Mouse (Mus musculus) gastrocnemius, postnatal 10 days (tissue): ENCODE measurements around the gene Arhgef3. TPM values are rescaled to one million over a fixed set of nuclear protein-coding genes. Genes with fewer than 3 reads are reported as not detected.

Experiments
- DNase-seq: peaks from one replicate; pipeline ENCODE4 v3.0.0; 2021; ENCODE audit warnings: mixed read lengths
- total RNA-seq, 2 experiments: library from RNA; stranded (reverse); gene quantifications; 2 replicates each; pipeline ENCODE4 v1.2.3; 2021

The Arhgef3 gene
- total RNA-seq, 2 experiments from 2014 or later: 15.6 to 18.1 TPM

DNA sequence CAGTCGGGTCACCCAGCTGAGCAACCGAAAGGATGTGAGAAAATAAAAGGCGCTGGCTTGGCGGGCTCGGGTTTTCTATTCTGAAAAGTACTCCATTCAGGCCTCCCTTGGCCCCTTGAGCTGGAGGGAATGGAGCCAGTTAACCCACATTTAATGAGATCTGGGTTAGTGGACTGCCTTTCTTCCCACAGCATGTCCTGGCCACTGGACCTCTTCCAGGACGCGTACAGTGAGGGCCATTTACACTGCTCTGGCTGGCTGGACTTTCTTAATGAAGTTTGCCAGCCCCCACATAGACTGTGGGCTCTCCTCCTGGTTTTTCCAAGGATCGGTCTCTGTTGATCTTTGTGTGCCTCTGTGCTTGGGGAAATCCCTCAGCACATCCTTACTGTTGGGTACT, 52.1 kb downstream of the Arhgef3 start:
- no peak for DNase-seq

DNA sequence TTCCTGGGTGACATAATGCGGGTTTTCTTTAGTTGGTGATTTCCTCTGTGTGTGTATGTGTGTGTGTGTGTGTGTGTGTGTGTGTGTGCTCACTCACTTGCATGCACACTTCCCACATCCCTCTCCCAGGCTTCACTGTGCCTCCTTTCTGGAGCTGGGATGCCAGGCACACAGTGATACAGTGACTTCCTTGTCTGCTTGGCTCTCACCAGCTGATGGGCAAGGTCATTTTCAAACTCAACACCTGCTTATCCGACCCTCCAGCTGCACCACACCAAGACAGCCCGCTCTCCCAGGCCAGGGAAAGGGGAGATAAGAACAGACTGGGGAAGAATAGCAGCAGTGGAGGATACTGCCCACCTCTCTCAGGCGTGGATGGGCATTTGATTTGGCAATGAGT, 52.5 kb downstream of the Arhgef3 start:
- DNase-seq: no peak

DNA sequence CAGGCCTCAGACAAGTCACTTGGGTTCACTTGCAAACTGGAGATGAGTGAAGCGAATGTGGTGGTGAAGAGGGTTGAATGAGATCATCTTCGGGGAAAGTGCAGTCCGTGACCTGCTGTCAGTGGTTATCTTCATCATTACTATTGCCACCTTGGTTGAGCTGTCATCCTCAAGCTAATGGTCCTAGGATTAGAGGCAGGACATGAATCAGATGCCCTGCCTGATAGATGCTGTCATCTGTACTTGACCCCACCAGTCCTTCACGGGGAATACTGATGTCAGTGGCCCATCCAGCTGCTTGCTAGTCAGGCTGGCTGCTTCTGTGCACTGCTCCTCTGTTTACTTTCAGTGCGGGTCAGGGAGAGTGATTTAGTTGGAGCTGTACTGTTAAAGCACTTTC, 53.7 kb downstream of the Arhgef3 start:
- no peak for DNase-seq

DNA sequence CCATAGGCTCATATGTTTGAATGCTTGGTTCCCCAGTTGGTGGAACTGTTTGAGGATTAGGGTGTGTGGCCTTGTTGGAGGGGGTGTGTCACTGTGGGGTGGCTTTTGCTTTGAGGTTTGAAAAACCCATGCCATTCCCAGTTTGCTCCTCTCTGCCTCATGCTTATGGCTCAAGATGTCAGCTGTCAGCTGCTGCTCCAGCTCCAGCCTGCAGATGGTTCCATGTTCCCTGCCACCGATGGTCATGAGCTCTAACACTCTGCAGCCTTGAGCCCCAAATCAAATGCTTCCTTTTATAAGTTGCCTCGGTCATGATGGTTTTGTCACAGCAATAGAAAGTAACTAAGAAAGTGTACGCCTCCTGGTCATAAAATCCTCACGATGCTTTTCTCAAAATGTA, 54.6 kb downstream of the Arhgef3 start:
- no peak for DNase-seq

DNA sequence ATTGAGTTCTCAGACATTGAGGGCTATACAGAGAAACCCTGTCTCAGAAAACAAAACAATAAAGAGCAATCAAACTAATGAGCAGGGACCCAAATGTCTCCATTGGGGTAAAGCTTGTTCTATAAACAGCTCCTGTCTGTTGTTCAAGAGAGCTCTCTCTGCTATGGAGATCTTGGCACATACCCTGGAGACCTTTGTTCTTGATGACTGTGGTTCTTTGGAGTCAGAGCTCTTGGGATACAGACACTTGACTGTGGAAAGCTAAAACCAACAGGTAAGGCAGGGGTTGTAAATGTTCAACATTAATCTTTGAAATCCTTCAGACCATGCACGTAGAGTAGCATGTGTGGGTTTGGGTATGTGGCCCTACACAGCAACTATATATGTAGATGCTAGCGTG, 55.7 kb downstream of the Arhgef3 start:
- DNase-seq: no peak

DNA sequence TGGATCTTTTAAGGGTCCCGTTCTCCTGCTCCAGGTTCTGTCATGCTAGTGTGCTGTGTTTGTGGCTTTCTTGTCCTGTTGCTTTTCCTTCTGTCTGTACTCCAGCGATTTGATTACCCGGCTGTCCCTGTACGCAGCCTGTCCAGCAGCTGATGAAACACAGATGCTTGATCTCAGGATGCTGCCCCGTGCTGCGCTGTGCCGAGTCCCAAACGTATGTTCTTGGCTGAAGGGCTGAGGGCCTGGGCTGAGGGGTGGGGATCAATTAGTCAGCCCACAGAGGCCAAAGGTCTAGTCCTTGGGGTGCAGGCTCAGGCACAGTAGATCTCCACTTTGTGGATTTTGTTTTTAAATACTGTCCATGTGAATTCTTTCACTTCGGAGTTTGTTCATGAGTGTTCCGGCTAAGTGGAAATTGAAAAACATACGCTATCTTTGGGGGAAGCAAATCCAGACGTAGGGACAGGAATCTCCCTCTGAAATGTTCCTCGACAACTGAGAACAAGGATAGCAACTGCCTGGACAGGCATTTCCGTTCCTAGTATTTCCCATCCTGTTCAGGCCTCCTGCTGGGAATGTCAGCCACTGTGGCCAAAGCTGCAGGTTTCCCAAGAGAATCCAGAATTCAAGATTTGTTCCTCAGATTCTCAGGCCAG, 56.6 kb downstream of the Arhgef3 start:
- no peak for DNase-seq

DNA sequence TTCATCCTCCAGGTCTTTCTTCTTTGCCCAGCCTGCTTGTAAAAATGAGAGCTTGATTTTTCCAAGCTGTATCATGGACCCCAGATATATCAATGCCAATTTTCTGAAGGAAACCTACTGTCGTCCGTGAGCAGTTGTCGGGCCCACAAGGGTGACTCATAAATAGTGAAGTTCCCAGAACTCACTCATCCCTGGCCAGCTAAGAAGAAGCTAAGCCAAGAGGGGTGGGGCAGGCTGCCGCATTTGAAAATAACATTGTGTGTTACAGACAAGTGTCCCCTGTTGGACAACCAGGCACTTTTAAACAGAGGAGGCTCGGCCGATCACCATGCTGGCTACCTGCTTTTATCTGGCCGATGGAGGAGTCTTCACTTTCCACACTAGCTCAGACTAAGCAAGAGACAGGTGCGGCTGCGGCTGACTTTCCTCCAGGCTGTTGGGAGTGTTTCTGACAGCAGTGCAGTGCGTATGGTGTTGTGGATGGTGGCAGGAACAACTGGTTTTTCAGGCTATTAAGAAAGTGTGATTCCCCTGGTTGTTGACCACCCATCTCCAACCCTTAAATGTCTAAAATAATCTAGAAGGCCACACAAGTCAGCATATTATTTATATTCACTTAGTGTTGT, 58.6 kb downstream of the Arhgef3 start:
- DNase-seq: peak; percentile 42

DNA sequence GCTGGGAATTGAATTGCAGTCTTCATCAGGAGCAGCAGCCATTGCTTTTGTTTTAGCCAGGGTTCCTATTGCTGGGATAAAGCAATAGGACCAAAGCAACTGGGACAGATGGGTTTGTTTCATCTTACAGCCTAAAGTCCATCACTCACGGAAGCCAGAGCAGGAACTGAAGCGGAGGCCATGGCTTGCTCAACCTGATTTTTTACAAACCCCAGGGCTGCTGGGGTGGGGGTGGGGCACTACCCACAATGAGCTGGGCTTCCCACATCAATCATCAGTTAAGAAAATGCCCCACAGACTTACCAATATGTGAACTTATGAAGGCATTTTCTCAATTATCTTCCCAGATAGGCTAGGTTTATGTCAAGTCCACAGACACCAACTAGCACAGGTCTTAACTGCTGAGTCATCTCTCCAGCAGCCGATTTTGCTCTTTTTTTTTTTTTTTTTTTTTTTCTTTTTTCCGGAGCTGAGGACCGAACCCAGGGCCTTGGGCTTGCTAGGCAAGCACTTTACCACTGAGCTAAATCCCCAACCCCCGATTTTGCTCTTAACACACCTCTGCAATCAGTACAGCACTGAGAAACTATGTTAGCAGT, 59.6 kb downstream of the Arhgef3 start:
- DNase-seq: no peak

DNA sequence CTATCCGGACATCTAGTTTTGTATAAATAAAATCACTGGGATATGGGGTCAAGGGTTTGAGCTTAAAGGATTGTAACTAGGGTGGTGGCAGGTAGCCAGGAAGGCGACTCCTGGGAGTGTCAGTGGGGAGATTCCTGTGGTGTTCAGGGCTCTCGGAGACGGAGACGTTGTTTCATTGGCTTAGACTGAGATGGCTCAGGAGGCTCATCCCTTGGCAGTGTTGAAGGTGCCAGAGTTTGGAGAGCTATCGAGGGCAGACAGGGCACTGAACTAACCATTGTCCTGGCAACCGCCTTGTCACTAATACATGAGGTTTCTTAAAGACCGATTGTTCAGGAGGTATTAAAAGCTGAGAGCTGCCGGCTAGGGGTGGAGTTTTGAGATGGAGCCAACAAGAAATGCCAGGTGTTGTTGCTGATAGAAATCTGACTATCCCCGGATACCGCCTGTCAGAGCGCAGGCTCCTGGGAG, 60.2 kb downstream of the Arhgef3 start:
- DNase-seq: peak; percentile 52

DNA sequence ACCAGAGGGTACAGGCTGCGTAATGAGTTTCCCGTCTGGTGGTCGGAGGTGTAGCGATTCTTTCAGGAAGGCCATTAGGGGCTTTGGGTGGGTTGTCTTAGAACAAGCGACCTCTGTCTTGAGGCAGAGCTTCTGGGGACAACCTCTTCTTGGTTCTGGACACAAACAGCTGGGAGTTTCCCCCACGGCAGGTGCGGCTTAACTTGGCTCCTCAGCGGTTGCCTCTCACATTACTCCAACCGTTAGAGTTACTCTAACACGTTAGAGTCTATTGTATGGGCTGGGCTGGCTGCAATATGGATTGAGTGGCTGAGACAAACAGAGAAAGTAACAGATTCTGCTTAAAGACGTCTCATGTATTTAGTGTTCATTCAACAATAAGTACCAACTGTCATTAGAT, 60.6 kb downstream of the Arhgef3 start:
- DNase-seq: no peak

DNA sequence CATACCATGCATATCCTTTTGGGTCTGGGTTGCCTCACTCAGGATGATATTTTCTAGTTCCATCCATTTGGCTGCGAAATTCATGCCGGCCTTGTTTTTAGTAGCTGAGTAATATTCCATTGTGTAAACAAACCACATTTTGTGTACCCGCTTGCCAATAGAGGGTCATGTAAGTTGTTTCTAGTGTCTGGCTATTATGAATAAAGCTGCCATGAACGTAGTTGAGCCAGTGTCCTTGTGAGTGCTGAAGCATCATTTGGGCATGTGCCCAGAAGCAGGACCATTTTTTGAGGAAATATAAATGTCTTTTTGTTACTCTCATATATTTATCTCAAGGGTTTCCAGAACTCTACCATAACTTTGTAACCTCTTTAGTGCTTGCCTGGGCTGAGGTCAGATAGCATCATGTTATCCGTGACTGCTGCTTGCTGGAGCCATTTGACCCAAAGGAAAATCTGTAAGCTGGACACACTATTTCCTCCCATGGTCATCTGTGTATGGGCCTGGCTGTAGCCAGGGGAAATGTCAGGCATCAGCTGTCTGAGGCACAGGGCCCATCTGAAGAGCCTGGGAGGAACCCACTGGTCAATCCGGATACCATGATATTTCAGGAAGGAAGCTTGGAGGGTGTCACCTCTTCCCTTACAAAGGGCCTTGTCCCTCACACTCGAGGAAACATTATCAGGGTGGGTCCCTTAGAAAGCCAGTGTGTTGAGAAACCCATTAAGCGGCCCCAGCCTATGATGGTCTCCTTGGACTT, 63.3 kb downstream of the Arhgef3 start:
- no peak for DNase-seq

DNA sequence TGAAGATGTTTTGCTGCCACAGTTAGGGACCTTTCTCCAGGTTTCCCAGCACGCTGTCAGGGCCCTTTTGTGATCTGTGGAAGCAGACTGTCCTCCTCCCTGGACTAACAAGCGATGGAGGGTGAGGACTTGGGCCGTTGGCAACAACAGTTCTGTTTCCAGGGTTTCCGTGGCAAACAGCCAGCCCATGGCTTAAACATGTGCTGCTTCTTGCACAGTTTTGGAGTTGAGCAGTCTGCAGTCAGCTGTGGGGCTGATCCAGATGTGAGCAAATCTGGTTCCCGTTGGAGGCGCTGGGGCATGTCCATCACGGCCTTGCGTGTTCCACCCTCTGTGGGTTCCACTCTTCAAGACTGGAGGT, 63.8 kb downstream of the Arhgef3 start:
- peak; percentile 90 for DNase-seq

DNA sequence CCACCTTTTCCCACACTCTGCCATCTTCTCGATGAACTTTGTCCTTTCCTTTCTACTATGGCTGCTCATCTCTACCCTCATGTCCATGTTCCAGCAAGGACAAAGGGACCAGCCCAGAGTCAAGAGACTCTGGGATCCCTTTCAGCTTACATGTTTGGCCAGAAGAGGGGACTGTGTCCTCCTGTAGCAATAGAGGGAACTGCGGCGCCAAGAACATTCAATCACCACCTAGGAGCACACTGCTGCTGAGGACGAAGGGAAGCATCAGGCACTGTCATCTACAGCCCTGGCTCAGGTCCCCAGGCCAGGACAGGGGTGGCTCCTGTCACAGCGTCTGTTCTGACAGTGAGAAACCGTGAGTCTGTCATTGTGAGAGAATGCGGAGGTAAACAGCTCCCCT, 65.1 kb downstream of the Arhgef3 start:
- DNase-seq: no peak

DNA sequence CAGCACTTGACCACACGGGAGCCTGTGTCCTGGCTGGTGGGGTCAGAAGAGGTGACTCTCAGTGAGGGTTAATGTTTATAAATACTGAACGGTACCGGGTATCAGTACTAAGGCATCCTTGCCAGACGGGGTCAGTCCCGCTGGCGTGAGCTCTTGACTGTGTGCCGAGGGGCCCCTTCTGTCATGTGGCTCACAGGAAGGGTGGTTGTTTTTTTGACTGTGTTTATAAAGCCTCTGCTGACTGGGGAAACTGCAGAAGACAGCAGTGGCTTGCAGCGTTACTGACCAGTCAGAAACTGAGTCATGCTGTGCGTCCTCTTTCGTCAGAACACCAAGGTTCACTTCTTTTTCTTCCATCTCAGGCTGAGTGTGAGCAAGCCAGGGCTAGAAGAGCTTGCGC, 67.4 kb downstream of the Arhgef3 start:
- no peak for DNase-seq

DNA sequence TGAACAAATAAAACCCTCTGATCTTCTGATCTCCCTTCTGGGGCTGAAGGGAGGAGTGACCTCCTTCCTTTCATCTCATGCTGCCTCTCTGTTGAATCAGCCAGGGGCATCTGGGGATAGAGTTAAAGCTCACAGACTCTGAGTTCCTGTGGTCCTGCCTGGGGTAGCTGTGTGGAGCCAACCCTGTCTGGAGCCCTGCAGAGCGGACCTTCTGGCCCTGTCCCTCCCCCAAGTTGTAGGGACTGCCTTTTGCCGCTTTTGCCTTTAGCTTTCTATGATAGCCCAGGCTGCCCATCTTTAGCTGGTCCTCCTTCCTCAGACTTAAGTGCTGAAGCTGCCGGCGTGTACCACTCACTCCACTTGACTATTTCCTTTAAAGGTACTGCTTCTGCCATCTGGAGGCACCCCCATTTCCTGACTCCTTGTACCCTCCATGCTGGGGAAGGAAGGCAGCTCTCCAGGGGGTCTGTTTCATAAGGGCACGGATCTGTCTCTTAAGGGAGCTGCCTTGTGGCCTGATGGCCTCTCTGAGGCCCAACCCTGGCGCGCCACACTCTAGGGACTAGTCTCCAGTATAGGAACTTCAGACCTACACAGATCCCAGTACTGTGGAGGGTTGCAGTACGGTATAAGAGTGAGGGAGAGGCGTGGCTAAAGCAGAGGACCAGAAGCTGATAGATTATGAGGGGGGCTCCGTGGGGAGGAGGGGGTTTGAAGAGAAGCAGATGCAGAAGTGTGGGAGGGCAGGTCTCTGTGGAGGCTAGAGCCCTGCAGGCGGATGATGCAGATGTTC, 68.1 kb downstream of the Arhgef3 start:
- DNase-seq: no peak

DNA sequence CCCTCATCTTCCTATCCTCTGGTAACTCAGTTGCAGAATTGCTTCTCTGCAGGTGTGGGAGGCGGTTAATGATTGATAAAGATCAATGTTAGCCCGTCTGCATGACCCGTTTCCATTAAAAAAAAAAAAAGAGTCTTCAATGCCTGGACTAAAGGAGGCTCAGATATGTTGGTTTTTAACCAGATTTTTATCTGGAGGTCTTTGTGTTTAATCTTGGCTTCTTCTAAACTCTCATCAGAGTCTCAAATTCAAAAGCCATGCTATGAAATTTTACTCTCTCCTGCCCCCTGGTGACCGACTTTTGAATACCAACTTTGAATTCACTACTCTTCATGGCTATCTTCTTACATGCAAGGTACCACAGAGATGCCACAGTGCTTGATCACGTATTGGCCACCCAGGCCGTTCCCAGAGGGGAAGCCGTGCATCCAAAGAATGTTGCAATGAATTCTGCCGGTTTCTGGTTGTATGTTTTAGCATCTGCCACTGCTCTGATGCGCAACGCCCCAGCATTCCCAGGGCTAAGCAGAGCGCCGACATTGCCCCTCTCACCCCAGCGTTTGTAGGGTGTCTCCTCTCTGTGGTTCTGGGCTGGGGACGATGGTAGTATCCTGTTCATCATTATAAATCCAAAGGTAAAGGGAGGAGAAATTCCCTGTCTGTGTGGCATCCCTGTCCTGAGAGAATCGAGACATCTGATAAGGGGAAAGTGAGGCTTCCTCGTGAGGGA, 69.0 kb downstream of the Arhgef3 start:
- DNase-seq: peak; percentile 76

DNA sequence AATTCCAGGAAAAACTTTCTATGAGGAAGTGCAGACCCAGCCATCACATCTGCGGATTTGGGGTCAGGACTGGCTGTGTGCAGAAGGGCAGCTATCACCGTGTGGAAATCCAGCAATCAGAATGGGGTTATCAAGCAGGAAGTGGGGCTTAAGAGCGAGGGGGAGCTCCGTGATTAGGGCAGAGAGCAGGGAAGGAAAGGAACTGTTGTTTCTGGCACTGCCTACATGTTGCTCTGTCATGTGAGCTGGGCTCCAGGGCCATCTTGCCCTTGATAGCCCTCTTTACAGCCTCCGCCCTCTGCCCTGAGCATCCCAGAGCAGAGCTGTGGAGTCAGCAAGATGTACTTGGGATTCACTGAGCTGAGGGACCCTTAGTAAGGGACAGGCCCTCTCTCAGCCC, 71.2 kb downstream of the Arhgef3 start:
- no peak for DNase-seq

DNA sequence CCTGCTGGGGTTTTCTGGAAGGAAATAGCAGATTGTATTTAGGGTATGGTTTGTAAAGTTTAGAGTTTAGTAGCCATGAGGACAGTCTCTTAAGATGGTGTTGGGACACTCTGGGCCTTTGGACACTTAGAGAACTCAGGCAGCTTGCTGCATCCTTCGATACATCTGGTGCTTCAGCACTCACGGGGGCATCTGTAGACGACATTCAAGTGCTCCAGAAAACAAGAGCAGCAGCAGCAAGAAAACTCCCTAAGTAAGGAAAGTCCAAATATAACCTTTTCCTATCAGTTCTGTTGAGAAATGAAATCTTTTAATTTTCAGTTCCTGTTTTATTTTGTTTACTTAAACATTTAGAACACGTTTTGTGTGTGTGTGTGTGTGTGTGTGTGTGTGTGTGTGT, 71.9 kb downstream of the Arhgef3 start:
- DNase-seq: no peak

DNA sequence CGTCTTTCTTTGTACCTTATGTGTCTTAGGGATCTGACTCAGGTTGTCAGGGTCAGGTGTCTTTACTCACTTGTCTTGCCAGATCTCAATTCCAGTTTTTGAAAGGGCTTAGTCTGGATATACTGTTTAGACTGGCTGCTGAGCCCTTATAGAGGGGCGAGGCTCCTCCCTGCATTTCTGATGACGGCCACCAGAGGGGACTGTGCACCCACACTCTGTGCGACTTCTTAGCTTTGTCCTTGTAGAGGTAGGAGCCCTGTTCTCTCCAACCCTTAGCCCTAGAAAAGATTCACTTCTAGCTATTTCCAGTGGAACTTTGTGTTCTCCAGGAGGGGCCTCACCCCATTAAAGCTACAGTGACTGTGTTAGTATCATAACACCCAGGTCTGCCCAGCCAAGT, 72.3 kb downstream of the Arhgef3 start:
- peak; percentile 81 for DNase-seq

DNA sequence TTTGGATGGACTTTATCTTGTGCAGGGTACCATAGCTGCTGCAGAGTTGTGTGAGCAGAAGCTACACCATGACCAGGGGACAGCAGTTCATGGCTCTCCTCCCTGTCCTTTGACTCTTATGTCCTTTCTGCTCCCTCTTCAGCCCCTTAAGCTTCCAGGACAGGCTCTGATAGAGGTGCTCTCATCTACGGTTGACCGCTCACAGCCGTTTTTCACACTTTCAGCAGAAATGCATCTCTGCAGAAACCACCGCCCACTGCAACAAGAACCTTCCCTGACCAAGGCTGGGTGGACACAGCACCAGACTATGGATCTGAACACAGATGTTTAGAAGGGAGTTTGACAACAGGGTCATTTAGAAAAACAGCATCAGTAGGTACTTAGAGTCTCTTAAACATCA, 73.2 kb downstream of the Arhgef3 start:
- DNase-seq: no peak

DNA sequence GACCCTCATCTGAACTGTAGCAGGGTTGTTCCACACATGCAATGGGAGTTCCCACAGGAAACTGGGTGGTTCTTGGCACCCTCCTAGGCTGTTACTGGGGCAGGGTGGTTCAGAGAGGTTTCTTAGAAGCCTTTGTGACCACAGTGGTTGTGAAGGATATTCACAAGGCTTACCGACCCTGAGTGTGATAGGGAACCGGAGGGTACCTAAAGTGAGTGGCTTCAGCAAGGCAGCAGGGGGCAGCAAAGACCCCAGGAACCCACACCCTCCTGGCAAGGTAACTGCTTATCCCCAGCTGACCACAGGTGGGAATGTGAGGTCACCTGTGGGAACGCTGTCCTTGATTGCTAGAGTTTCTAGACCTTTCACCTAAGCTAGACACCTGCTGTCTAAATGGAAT, 77.8 kb downstream of the Arhgef3 start:
- DNase-seq: no peak

DNA sequence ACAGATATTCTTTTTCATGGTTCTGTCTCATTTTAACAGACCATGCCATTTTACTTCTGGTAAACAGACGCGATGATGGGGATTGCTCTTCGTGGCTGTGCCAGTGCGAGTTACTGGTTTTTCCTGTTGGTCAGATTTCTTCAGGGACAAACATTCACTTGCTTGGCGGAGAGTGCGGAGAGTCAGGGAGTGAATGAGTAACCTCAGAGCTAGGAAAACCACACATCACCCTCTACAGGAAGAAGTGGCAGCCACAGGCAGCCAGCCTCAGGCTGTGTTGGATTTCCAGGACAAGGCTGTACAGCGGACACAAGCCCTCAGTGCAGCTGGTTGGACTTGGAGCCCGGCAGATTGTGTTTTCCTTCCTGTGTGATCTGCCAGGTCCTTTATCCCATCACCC, 82.3 kb downstream of the Arhgef3 start:
- DNase-seq: no peak
